Mouse (Mus musculus) urinary bladder, postnatal 4 days (tissue): Measurements from ENCODE around the gene Gm21974.
"Not testable (repeated sequence)": the region's sequence is repeated elsewhere in the genome, so short reads cannot be mapped to it uniquely, and the experiment has no call there.

Source experiments
- DNase-seq, 2 experiments: peaks; one replicate each; pipeline ENCODE4 v3.0.0; 2021 to 2022; ENCODE audit warnings: low spot score in 2 of 2

Gm21974 gene

DNA sequence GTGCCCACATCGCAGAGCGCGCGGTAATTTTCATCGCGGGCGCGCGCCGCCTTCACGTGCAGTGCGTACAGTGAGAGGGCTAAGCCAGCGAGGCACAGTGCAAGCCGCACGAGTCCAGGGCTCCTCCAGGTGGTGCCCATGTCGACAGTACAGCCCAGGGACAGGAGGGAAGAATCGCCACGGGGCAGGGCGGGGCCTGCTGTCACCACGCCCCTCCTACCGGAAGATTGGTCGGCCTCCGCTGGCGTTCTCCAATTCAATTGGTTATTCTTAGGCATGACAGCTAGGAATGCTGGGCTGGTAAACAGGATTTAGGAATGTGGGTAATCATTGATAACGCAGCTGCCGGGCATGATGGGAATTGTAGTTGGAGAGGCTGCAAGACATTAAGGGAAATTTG, at the start of gene Gm21974, which contains the start of gene Vkorc1:
Gene Gm21974 (minus strand): TSS at position 13 of the 400 bp plus-strand sequence.
Gene Vkorc1 (minus strand): TSS at position 176 of the 400 bp plus-strand sequence.
- DNase-seq: peak; percentile 94 to 95

GRCm38 (mm10) chr7:127944614-127945013, 49.4 kb upstream of the Gm21974 start:
- DNase-seq: no peak

DNA sequence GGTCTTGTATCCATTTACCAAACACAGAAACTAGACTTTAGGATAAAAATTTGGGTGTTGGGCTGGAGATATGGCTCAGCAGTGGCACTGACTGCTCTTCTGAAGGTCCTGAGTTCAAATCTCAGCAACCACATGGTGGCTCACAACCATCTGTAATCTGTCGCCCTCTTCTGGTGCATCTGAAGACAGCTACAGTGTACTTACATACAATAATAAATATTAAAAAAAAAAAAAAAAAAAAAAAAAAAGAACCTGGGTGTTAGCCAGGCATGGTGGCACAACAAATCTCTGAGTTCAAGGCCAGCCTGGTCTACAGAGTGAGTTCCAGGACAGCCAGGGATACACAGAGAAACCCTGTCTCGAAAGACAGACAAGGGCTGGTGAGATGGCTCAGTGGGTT, 46.8 kb upstream of the Gm21974 start:
- DNase-seq: not testable (repeated sequence)

DNA sequence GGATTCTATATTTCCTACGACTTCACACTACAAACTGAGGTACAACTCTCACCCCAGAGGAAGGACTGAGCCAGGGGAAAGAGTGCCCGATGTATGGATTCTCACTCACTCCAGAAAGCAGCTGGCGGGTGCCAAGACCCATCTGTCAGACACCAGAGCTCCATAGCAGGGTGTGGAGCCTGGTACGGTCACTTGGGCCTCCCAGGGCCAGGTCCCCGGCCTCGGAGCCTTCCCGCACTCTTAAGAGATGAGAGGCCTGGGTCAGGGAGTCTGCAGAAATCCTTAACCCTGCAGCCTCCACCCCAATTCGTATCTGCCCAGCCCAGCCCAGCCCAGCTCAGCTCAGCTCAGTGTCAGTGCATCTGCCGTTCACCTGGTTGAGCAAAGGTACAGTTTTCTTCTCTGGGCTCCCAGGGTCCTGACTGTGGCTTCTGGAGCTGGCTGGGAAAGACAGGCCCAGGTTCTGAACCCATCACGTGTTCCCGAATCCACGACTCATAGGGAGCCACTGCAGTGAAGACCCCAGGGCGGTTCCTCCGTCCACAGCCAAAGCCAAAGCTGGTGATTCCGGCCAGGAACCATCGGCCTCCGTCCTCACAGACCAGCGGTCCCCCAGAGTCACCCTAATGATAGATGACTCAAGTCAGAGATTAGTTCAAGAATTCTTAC, 41.1 kb upstream of the Gm21974 start:
- DNase-seq: no peak

GRCm38 (mm10) chr7:127935748-127936159, 40.5 kb upstream of the Gm21974 start:
- DNase-seq: no peak

DNA sequence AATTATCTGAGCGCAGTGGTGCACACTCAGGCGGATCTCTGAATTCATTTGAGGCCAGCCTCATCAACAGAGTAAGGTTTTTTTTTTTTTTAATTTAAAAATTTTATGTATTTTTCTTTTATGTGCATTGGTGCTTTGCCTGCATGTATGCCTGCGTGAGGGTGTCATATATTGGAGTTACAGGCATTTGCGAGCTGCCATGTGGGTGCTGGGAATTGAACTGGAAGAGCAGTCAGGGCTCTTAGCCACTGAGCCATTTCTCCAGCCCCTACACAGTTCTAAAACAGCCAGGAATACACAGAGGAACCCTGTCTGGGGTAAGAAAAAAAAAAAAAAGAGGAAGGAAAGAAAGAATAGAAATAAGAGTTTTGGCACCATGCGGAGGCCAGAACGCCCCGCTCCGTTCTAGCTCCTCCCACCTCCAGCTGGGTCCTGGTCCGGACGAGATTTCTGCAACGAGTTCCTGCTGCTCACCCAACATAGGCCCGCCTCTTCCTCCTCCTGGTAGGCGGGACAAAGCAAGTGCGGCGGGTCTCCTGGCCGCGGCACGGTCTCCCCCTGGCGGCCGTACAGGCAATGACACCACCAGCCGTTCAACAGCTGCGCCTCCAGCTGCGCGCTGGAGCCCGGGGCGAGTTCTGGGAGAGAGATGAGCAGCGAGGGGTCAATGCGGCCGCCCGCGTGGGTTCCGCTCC, 39.9 kb upstream of the Gm21974 start:
- peak; percentile 96 for DNase-seq

DNA sequence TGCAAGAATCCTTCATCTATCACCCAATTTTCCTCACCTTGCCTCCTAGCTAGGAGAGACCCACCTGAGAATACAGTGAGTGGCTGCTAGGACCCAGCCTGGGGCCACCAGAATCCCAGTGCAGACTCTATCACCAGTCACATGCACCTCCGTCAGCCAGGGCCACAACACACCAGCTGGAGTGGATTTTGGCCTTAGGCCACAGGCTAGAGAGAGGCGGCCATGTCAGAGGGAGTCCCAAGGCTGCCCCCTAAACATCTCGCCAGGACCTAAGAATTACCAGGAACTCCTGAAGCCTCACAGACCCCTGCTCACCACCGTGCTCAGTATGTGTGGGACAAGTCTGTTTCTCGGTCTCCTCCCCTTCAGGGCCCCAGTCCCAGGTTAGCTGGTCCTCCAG, 38.8 kb upstream of the Gm21974 start:
- DNase-seq: no peak

DNA sequence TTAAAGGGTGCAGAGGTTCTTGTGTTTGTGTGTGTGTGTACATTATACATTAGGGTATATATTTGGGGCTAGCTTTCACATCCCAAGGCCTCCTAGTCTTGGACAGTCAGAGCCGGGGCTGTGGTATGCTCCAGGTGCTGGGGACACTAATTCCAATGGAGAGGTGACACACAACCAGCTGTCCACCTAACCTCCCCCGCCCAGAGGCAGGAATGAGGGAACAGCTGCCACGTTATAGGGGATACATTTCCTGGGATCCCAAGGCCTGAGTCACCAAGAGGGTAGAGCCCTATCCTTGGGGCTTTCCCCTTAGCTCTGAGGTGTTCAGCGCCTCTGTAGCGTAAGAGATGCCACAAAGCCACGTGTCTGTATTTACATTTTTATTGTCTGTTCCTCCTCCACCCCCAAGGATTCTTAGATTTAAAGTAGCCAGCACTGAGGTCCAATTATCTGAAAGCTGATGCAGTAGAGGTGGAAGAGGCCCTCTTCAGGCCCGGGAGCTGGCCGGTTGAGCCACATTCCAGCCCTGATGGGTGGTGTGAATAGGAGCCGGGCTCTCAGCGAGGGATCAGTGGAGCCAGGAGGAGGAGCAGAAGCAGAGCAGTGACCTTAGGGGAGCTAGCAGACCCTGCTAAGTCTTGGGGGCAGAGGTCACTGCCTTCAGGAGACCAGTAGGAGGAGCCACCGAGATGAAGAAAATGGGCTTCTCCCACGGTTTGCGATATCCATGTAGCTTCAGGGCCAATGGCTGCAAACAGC, 37.2 kb upstream of the Gm21974 start:
- no peak for DNase-seq

GRCm38 (mm10) chr7:127931351-127932135, 36.3 kb upstream of the Gm21974 start:
- peak in 1 of 2 experiments; percentile 56 for DNase-seq

GRCm38 (mm10) chr7:127930636-127931035, 35.4 kb upstream of the Gm21974 start:
- DNase-seq: no peak

GRCm38 (mm10) chr7:127929923-127930322, 34.7 kb upstream of the Gm21974 start, which contains the start of gene Prss8:
TSS of gene Prss8 (minus strand) at chr7:127930104.
- DNase-seq: no peak

- no peak for DNase-seq
Measured at GRCm38 (mm10) chr7:127928596-127928995, 33.3 kb upstream of the Gm21974 start.

DNA sequence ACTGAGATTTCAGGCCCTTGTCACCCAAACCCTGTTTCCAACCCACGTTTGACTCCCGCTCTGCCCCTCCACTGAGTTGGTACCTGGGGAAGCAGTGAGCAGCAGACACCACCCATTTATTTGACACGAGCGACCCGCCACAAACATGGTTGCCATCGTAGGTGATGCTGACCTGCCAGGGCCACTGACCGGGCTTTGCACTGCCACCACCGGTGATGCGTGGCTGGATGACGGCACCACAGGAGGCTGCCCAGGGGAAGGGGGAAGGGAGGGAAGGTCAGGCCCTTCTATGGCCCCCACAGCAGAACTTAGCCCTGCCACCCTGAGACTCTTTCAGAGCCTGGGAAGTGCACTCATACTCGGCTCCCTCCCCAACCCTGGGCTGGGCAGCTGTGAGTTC, 32.5 kb upstream of the Gm21974 start:
- no peak for DNase-seq

GRCm38 (mm10) chr7:127926846-127927245, 31.6 kb upstream of the Gm21974 start:
- no peak for DNase-seq

- DNase-seq: no peak
Measured at GRCm38 (mm10) chr7:127926066-127926465, 30.8 kb upstream of the Gm21974 start.

- DNase-seq: no peak
Measured at GRCm38 (mm10) chr7:127925252-127925651, 30.0 kb upstream of the Gm21974 start.

- DNase-seq: no peak
Measured at GRCm38 (mm10) chr7:127923714-127924113, 28.5 kb upstream of the Gm21974 start.

DNA sequence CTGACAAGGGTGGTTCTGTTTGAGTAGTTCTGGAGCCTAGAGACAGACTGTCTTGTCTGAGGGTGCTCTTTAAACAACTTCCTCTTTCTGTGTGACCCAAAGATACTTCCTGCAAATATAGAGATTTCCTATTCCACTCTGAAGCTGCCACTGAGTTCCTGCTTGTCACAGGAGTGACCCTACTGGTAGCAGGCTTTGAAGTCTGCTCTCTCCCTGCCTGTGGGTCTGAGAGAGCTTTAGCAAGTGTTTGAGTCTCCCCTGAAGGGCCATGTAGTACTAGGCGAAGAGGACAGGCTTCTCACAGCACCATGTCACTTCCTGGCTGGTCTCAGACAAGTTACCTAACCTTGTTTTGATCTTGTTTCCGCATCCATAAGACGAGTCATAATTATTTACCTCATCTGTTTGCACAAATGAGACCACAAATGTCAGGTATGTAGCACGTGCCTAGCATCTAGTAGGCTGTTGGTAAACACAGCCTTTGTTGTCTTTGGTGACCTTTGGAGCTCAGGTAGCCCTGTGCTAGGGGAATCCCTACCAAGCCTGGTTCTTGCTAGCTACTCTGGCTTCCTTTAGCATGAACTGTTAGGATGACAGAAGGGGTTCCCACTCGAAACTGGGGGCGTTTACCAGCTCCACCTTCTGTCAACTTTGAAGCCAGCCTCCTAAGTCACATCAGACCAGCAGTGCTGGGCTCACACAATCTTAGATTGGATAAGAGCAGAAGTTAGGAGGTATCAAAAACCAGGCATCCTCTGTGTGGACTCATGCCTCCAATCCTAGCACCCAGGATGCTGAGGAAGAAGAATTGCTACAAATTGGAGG, 27.4 kb upstream of the Gm21974 start:
- DNase-seq: no peak

DNA sequence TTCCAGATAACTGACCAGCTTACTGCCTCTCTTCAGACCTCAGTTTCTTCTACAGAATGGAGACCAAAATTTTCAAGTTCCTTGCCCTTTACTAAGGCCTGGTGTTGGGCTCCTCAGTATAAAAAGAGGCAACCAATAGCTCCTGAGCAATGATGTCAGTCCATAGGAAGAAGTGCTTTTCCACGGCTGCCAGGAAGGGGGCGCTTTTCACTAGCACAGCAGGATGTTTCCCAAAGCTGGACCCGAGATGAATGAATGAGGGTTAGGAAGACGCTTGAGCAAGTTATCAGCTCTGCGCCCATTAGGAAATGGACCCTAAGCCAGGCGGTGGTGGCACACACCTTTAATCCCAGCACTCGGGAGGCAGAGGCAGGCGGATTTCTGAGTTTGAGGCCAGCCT, 26.3 kb upstream of the Gm21974 start:
- no peak for DNase-seq

- DNase-seq: no peak
Measured at GRCm38 (mm10) chr7:127919290-127919689, 24.0 kb upstream of the Gm21974 start.

DNA sequence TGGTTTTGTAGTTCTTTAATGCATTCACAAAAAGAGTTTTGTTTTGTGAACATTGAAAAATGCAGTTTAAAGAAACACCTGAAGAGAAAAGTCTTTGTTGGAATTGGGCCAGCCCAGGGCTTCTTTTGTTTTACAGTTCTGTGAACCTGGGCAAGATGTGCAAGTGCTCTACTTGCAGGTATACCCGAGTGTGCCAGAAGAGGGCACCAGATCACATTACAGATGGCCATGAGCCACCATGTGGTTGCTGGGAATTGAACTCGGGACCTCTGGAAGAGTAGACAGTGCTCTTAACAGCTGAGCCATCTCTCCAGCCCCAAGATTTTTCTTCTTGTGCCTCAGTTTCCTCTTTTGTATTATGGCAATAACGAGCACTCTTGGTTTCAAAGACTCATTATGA, 22.9 kb upstream of the Gm21974 start:
- DNase-seq: no peak
